Mouse (Mus musculus): Measurements from ENCODE around the gene Rhox2g.
"Not testable (repeated sequence)": the region's sequence is repeated elsewhere in the genome, so short reads cannot be mapped to it uniquely, and the experiment has no call there.

DNA sequence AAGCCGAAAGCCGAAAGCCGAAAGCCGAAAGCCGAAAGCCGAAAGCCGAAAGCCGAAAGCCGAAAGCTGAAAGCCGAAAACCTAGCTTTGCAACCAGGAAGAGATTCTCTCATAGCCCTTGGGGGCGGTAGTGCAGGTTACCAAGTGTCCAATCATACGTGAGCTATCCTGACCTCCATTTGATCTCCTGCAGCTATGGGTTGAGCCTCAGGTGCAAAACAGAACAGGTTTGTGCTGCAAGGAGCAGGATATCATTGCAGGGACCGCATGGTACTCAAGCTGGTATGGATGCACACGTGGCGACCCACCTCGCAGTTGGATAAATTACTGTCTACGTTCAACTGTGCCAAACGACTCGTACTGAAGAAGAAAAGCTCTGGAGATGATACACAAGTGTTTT is 35.7 kb downstream of the Rhox2g start, which contains the start of gene Rhox4f:
- TF ChIP-seq CTCF, EP300 (IDR thresholded peaks at IDR 0.05; ENCODE audit: low read depth): not testable (repeated sequence)

Measured in heart, postnatal 0 days (tissue).